Mouse (Mus musculus) ES-Bruce4 (cell line): ENCODE results near the gene Panx1.

Experiments used
- EP300 ChIP-seq: IDR thresholded peaks from 2 replicates; pipeline ENCODE4 v1.6.1; 2011; ENCODE audit warnings: low read depth, low read length; ENCODE audit not compliant: insufficient read depth
- POLR2A ChIP-seq: IDR thresholded peaks from one replicate; pipeline ENCODE4 v1.8.1; 2011; ENCODE audit warnings: low read length; ENCODE audit not compliant: insufficient read depth

- TF ChIP-seq EP300, result no peak
- TF ChIP-seq POLR2A, result no peak
Observed at GRCm38 (mm10) chr9:15045740-15046139, 462 bp upstream of the Panx1 start.
